Mouse (Mus musculus): ENCODE measurements around the gene Ntm. TPM values are rescaled to one million over a fixed set of nuclear protein-coding genes. Genes with fewer than 3 reads are reported as not detected.

Ntm gene
- polyA plus RNA-seq, 1 experiment = not detected

DNA sequence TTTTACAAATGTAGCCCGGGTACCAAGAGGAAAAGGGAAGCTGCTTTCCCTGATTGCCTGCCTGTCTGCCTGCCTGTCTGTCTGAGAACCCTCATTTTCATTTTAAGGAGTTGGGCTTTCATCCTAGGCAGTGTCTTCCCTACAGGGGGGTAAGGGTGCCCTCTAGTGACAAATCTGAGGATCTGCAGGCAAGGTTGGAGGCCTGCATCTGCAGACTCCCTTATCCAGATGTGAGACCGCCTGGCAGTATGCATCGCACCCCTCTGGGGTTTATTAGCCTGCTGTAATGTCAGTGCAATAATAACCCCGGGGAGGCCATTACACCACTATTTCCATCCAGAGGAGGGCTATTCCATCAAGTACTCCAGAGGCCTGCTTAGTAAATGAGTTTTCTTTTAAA lies 312.3 kb downstream of the Ntm start:
- Histone ChIP-seq H3K79me2 (ENCODE audit: control insufficient read depth, insufficient read depth) (no peaks in the 10 kb centered on the region), H3K4me3 (no peak overlapping the region), H3ac (ENCODE audit: control insufficient read depth, insufficient read length) (no peak overlapping the region), H3K4me2 (ENCODE audit: low read depth) (no peak overlapping the region), H3K36me3 (ENCODE audit: control insufficient read depth, insufficient read depth) (no peaks in the 10 kb centered on the region), H3K27me3 (ENCODE audit: control insufficient read depth, insufficient read depth, insufficient read length) (no peaks in the 10 kb centered on the region)
- TF ChIP-seq POLR2AphosphoS2 (IDR thresholded peaks at IDR 0.05; ENCODE audit: insufficient read length, low read depth) (no peak), SRF (IDR thresholded peaks at IDR 0.05; ENCODE audit: control insufficient read depth, insufficient read length, low read depth) (no peak)

DNA sequence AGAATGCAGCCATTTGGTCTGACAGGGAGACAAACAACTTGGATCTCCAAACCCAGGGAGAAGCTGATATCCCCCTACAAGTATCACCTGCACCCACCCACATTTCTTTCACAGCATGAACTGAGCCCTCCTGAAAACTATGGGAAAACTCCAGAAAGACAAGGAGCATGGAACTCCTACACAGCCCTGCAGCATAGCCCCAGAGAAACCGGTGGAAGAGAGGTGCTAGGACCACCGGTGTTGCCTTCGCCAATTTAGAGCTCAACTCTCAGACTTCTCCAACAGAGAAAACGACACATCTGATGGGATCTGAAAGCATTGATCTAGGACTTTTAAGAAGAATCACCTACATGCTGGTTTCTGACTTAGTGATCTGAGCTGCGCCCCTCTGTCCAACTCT lies 312.7 kb downstream of the Ntm start:
- Histone ChIP-seq H3K36me3 (ENCODE audit: control insufficient read depth, insufficient read depth) (no peaks in the 10 kb centered on the region), H3K4me3 (no peak overlapping the region), H3ac (ENCODE audit: control insufficient read depth, insufficient read length) (no peak overlapping the region), H3K79me2 (ENCODE audit: control insufficient read depth, insufficient read depth) (no peaks in the 10 kb centered on the region), H3K27me3 (ENCODE audit: control insufficient read depth, insufficient read depth, insufficient read length) (no peaks in the 10 kb centered on the region), H3K4me2 (ENCODE audit: low read depth) (no peak overlapping the region)
- TF ChIP-seq MAX (IDR thresholded peaks at IDR 0.05; ENCODE audit: low read depth) = no peak
- no peak for TF ChIP-seq SRF (IDR thresholded peaks at IDR 0.05; ENCODE audit: control insufficient read depth, insufficient read length, low read depth)
- TF ChIP-seq MYOD1 (IDR thresholded peaks at IDR 0.05; ENCODE audit: control insufficient read depth in 1 of 3, insufficient read length in 2 of 3, low read depth in 2 of 3) = no peak
- TF ChIP-seq REST (IDR thresholded peaks at IDR 0.05; ENCODE audit: insufficient read depth, insufficient read length) = no peak
- TF ChIP-seq TCF12 (IDR thresholded peaks at IDR 0.05; ENCODE audit: insufficient read depth, poor library complexity, severe bottlenecking) = no peak
- no peak for TF ChIP-seq TCF3 (IDR thresholded peaks at IDR 0.05; ENCODE audit: insufficient read length, low read depth)
- no peak for TF ChIP-seq MYOG (IDR thresholded peaks at IDR 0.05; ENCODE audit: control insufficient read depth in 1 of 3, insufficient read depth in 1 of 3, insufficient read length in 2 of 3, low read depth in 2 of 3)
- TF ChIP-seq POLR2A (IDR thresholded peaks at IDR 0.05; ENCODE audit: insufficient read length, low read depth) = no peak
- TF ChIP-seq POLR2AphosphoS2 (IDR thresholded peaks at IDR 0.05; ENCODE audit: insufficient read length, low read depth) = no peak
- TF ChIP-seq E2F4 (IDR thresholded peaks at IDR 0.05; ENCODE audit: insufficient read depth) = no peak
- TF ChIP-seq USF1 (IDR thresholded peaks at IDR 0.05; ENCODE audit: low read depth) = no peak
- TF ChIP-seq CEBPB (IDR thresholded peaks at IDR 0.05; ENCODE audit: insufficient read depth, poor library complexity, severe bottlenecking) = no peak

DNA sequence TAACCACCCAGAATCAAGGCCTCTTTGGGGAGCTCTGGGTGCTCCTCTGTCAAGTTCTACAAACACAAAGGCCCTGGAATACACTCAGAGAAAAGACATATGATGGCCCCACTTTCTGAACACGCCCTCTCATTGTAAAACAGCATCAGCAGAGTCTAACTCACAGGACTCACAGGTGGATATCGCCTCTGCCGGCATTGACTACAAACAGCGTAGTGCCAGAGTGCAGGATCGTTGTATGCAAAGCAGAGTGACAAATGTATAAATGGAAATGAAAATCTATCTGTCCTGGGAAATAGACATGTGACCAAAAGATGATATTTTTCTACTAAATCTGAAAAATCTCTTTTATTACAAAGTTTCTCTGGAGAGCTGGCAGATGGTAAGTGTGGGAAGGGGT lies 314.7 kb downstream of the Ntm start:
- Histone ChIP-seq H3K36me3 (ENCODE audit: control insufficient read depth, insufficient read depth) (no peaks in the 10 kb centered on the region), H3K4me3 (no peak overlapping the region), H3K27me3 (ENCODE audit: control insufficient read depth, insufficient read depth, insufficient read length) (no peaks in the 10 kb centered on the region), H3K4me2 (ENCODE audit: low read depth) (no peak overlapping the region), H3K79me2 (ENCODE audit: control insufficient read depth, insufficient read depth) (no peaks in the 10 kb centered on the region), H3ac (ENCODE audit: control insufficient read depth, insufficient read length) (no peak overlapping the region)
- no peak for TF ChIP-seq MYOD1 (IDR thresholded peaks at IDR 0.05; ENCODE audit: control insufficient read depth in 1 of 3, insufficient read length in 2 of 3, low read depth in 2 of 3)
- TF ChIP-seq TCF3 (IDR thresholded peaks at IDR 0.05; ENCODE audit: insufficient read length, low read depth) = no peak
- no peak for TF ChIP-seq USF1 (IDR thresholded peaks at IDR 0.05; ENCODE audit: low read depth)

DNA sequence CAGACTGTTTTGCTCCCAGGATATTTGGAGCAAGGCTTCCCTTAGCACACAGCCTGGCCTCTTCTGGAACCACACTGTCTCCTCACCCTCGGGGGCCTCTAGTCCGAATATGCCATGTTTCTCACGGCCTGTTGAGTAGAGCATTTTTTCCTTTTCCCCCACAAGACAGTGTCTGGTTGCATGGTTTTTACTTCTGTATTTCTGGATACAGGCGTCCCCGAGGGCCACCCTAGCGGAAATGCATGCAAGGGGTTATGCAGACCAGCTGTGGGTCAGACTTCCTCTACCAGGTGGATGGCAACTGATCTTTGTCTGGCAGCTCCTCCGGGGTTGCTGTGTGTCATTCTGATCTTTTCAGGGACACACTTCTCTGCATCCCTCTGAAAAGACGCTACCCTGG lies 315.2 kb downstream of the Ntm start:
- H3K27me3 ChIP-seq (ENCODE audit: control insufficient read depth, insufficient read depth, insufficient read length) = no peaks in the 10 kb centered on the region
- H3ac ChIP-seq (ENCODE audit: control insufficient read depth, insufficient read length) = no peak overlapping the region
- no peaks in the 10 kb centered on the region for H3K36me3 ChIP-seq (ENCODE audit: control insufficient read depth, insufficient read depth)
- no peak overlapping the region for H3K4me3 ChIP-seq
- no peak overlapping the region for H3K4me2 ChIP-seq (ENCODE audit: low read depth)
- TF ChIP-seq TCF12 (IDR thresholded peaks at IDR 0.05; ENCODE audit: insufficient read depth, poor library complexity, severe bottlenecking) = no peak
- H3K79me2 ChIP-seq (ENCODE audit: control insufficient read depth, insufficient read depth) = no peaks in the 10 kb centered on the region

DNA sequence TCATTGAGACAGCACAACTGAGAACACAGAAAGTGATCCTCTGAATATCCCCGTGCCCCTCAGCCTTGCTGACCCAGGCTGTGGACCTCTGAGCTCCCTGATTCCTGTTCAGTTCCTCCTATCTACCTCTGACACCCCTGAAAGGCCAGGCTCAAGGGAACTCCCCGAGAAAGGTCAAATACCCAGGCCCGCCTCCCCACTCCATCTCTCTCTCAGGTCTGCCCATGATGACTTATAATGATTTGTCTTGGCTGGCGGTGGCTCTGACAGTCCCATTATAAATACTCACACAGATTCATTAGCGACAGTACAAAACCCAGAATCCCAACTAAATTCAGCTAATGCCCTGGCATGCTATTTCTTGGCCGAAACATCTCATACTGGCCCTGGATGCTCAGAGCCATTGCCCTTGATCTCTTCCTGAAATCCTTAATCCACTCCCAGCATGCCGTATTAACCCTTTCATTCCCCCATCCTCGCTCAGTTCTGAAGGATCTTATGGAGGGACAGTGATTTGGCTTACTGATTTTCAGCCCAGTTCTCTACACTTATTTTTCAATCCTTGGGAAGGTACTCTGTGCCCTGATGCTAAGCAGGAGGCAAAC lies 317.0 kb downstream of the Ntm start:
- Histone ChIP-seq H3K27me3 (ENCODE audit: control insufficient read depth, insufficient read depth, insufficient read length) (no peaks in the 10 kb centered on the region), H3K36me3 (ENCODE audit: control insufficient read depth, insufficient read depth) (no peaks in the 10 kb centered on the region), H3K4me2 (ENCODE audit: low read depth) (no peak overlapping the region), H3ac (ENCODE audit: control insufficient read depth, insufficient read length) (no peak overlapping the region), H3K79me2 (ENCODE audit: control insufficient read depth, insufficient read depth) (no peaks in the 10 kb centered on the region), H3K4me3 (no peak overlapping the region)
- no peak for TF ChIP-seq USF1 (IDR thresholded peaks at IDR 0.05; ENCODE audit: low read depth)
- TF ChIP-seq TCF12 (IDR thresholded peaks at IDR 0.05; ENCODE audit: insufficient read depth, poor library complexity, severe bottlenecking) = no peak
- no peak for TF ChIP-seq TCF3 (IDR thresholded peaks at IDR 0.05; ENCODE audit: insufficient read length, low read depth)
- no peak for TF ChIP-seq MAX (IDR thresholded peaks at IDR 0.05; ENCODE audit: low read depth)
- no peak for TF ChIP-seq POLR2A (IDR thresholded peaks at IDR 0.05; ENCODE audit: insufficient read length, low read depth)
- no peak for TF ChIP-seq MYOD1 (IDR thresholded peaks at IDR 0.05; ENCODE audit: control insufficient read depth in 1 of 3, insufficient read length in 2 of 3, low read depth in 2 of 3)
- TF ChIP-seq REST (IDR thresholded peaks at IDR 0.05; ENCODE audit: insufficient read depth, insufficient read length) = no peak
- TF ChIP-seq POLR2AphosphoS2 (IDR thresholded peaks at IDR 0.05; ENCODE audit: insufficient read length, low read depth) = no peak
- TF ChIP-seq MYOG (IDR thresholded peaks at IDR 0.05; ENCODE audit: control insufficient read depth in 1 of 3, insufficient read depth in 1 of 3, insufficient read length in 2 of 3, low read depth in 2 of 3) = no peak
- no peak for TF ChIP-seq E2F4 (IDR thresholded peaks at IDR 0.05; ENCODE audit: insufficient read depth)
- TF ChIP-seq SRF (IDR thresholded peaks at IDR 0.05; ENCODE audit: control insufficient read depth, insufficient read length, low read depth) = no peak
- no peak for TF ChIP-seq CEBPB (IDR thresholded peaks at IDR 0.05; ENCODE audit: insufficient read depth, poor library complexity, severe bottlenecking)
